Mouse (Mus musculus) hindbrain, embryonic 10.5 days (tissue): Measurements from ENCODE around the gene Cbfb. TPM values are rescaled to one million over a fixed set of nuclear protein-coding genes. Genes with fewer than 3 reads are reported as not detected.
A peak's percentile ranks its signal among the peaks of the same experiment; 100 is the strongest.
"Not testable (repeated sequence)": the region's sequence is repeated elsewhere in the genome, so short reads cannot be mapped to it uniquely, and the experiment has no call there.

Experiments
- DNase-seq: peaks from one replicate; pipeline ENCODE4 v3.0.0-alpha.2; 2017; ENCODE audit warnings: low spot score
- H3K27ac ChIP-seq: fragments of 300-500 bp; sonication (generic); 2 replicates; pipeline ENCODE4 v1.5.1; 2016; ENCODE audit warnings: mild to moderate bottlenecking, moderate library complexity
- H3K27me3 ChIP-seq: fragments of 300-500 bp; sonication (generic); 2 replicates; pipeline ENCODE4 v1.6.1; 2016; ENCODE audit warnings: mild to moderate bottlenecking; ENCODE audit not compliant: poor library complexity, insufficient read depth, severe bottlenecking
- H3K36me3 ChIP-seq: fragments of 300-500 bp; sonication (generic); 2 replicates; pipeline ENCODE4 v1.6.1; 2016; ENCODE audit warnings: mild to moderate bottlenecking, moderate library complexity
- H3K4me1 ChIP-seq: fragments of 300-500 bp; sonication (generic); replicated peaks from 2 replicates; pipeline ENCODE4 v1.6.1; 2016; ENCODE audit warnings: mild to moderate bottlenecking
- H3K4me3 ChIP-seq: fragments of 300-500 bp; sonication (generic); 2 replicates; pipeline ENCODE4 v1.5.1; 2016; ENCODE audit warnings: mild to moderate bottlenecking, moderate library complexity
- H3K9me3 ChIP-seq: fragments of 300-500 bp; sonication (generic); 2 replicates; pipeline ENCODE4 v1.6.1; 2016; ENCODE audit warnings: mild to moderate bottlenecking, moderate library complexity
- WGBS: fragments of 180-500 bp; shearing (Covaris S2); methylation state at CpG from one replicate; pipeline ENCODE4 v1.1.7; 2016; 5-methylcytosine and 5-hydroxymethylcytosine counted together
- polyA plus RNA-seq: library from polyadenylated mRNA; unstranded; fragments of >200 nt; fragmentation: Nextera tagmentation; extraction: Ambion mirVana; gene quantifications from 2 replicates; pipeline ENCODE4 v1.2.1, GENCODE M21; 2016

Cbfb gene
- polyA plus RNA-seq, 1 experiment from 2014 or later: 42.1 TPM

GRCm38 (mm10) chr8:105206766-105207275 lies 36.3 kb downstream of the Cbfb start:
- Histone ChIP-seq H3K4me3 (no peak overlapping the region), H3K4me1 (no peaks in the 10 kb centered on the region), H3K27me3 (no peaks in the 10 kb centered on the region), H3K9me3 (no peaks in the 10 kb centered on the region), H3K36me3 (peaks cover 70% of the 10 kb centered on the region), H3K27ac (no peak overlapping the region)
- DNase-seq: no peak
- whole genome bisulfite sequencing: 88% methylated on average over 7 of the region's 7 CpGs

GRCm38 (mm10) chr8:105207675-105208273 lies 37.3 kb downstream of the Cbfb start:
- Histone ChIP-seq H3K27ac (no peak overlapping the region), H3K4me3 (no peak overlapping the region), H3K36me3 (peaks cover 62% of the 10 kb centered on the region), H3K9me3 (no peaks in the 10 kb centered on the region), H3K4me1 (no peaks in the 10 kb centered on the region), H3K27me3 (no peaks in the 10 kb centered on the region)
- 94% methylated on average over 2 of the region's 2 CpGs for WGBS
- no peak for DNase-seq

GRCm38 (mm10) chr8:105209153-105210110 lies 39.0 kb downstream of the Cbfb start:
- peaks cover 58% of the 10 kb centered on the region for H3K36me3 ChIP-seq
- DNase-seq: no peak
- H3K4me3 ChIP-seq: no peak overlapping the region
- H3K27me3 ChIP-seq: no peaks in the 10 kb centered on the region
- WGBS: 69% methylated on average over 1 of the region's 1 CpGs
- no peak overlapping the region for H3K27ac ChIP-seq
- H3K4me1 ChIP-seq: no peaks in the 10 kb centered on the region
- H3K9me3 ChIP-seq: no peaks in the 10 kb centered on the region

GRCm38 (mm10) chr8:105214104-105214503 lies 43.6 kb downstream of the Cbfb start:
- DNase-seq: no peak
- Histone ChIP-seq H3K4me1 (no peaks in the 10 kb centered on the region), H3K9me3 (no peaks in the 10 kb centered on the region), H3K27me3 (no peaks in the 10 kb centered on the region), H3K27ac (no peak overlapping the region), H3K36me3 (peaks cover 63% of the 10 kb centered on the region), H3K4me3 (no peak overlapping the region)
- 94% methylated on average over 5 of the region's 5 CpGs for WGBS

GRCm38 (mm10) chr8:105217926-105218522 lies 47.5 kb downstream of the Cbfb start:
- WGBS: 82% methylated on average over 5 of the region's 5 CpGs
- Histone ChIP-seq H3K27ac (no peak overlapping the region), H3K4me3 (no peak overlapping the region), H3K9me3 (no peaks in the 10 kb centered on the region), H3K4me1 (no peaks in the 10 kb centered on the region), H3K27me3 (no peaks in the 10 kb centered on the region), H3K36me3 (peaks cover 38% of the 10 kb centered on the region)
- DNase-seq: no peak

GRCm38 (mm10) chr8:105223850-105224249 lies 53.4 kb downstream of the Cbfb start:
- H3K27ac ChIP-seq: no peak overlapping the region
- H3K9me3 ChIP-seq: no peaks in the 10 kb centered on the region
- H3K36me3 ChIP-seq: no peaks in the 10 kb centered on the region
- H3K4me3 ChIP-seq: 0 out of 2 replicates have a peak overlapping the region, but pooled peaks have one; percentile 97
- H3K27me3 ChIP-seq: no peaks in the 10 kb centered on the region
- H3K4me1 ChIP-seq: peaks cover 21% of the 10 kb centered on the region
- WGBS: 84% methylated on average over 7 of the region's 7 CpGs
- DNase-seq: no peak

- 4% methylated on average over 34 of the region's 34 CpGs for WGBS
- no peaks in the 10 kb centered on the region for H3K27me3 ChIP-seq
These were observed 54.2 kb downstream of the Cbfb start, which contains the start of gene D230025D16Rik for GRCm38 (mm10) chr8:105224413-105225271. D230025D16Rik (plus strand) TSS chr8:105225145.

GRCm38 (mm10) chr8:105225272-105225593 lies 54.8 kb downstream of the Cbfb start:
- Histone ChIP-seq H3K9me3 (no peaks in the 10 kb centered on the region), H3K27ac (peak overlapping the region; percentile 91), H3K36me3 (no peaks in the 10 kb centered on the region), H3K4me1 (peaks cover 21% of the 10 kb centered on the region), H3K4me3 (peak overlapping the region; percentile 97), H3K27me3 (no peaks in the 10 kb centered on the region)
- WGBS: 0% methylated on average over 27 of the region's 27 CpGs
- no peak for DNase-seq

More at GRCm38 (mm10) chr8:105224413-105225271, 54.2 kb downstream of the Cbfb start, which contains the start of gene D230025D16Rik:
- H3K4me1 ChIP-seq: peaks cover 21% of the 10 kb centered on the region
- DNase-seq: peak; percentile 98
- H3K9me3 ChIP-seq: no peaks in the 10 kb centered on the region
- H3K36me3 ChIP-seq: no peaks in the 10 kb centered on the region
- H3K4me3 ChIP-seq: peak within 1 kb of the TSS; percentile 97
- H3K27ac ChIP-seq: peak within 1 kb of the TSS; percentile 91

- Histone ChIP-seq H3K27me3 (no peaks in the 10 kb centered on the region), H3K36me3 (no peaks in the 10 kb centered on the region; the same call in 1 of the 2 replicates), H3K4me3 (peak overlapping the region; percentile 97), H3K4me1 (peaks cover 21% of the 10 kb centered on the region), H3K9me3 (no peaks in the 10 kb centered on the region), H3K27ac (peak overlapping the region; percentile 91; the same call in 1 of the 2 replicates)
- WGBS: 33% methylated on average over 6 of the region's 6 CpGs
- no peak for DNase-seq
These were observed 55.4 kb downstream of the Cbfb start for GRCm38 (mm10) chr8:105225917-105226316.

- Histone ChIP-seq H3K4me3 (no peak overlapping the region), H3K9me3 (no peaks in the 10 kb centered on the region), H3K36me3 (peaks cover 31% of the 10 kb centered on the region), H3K27me3 (no peaks in the 10 kb centered on the region), H3K4me1 (no peaks in the 10 kb centered on the region), H3K27ac (no peak overlapping the region)
- no peak for DNase-seq
- 88% methylated on average over 12 of the region's 12 CpGs for WGBS
These were observed 61.2 kb downstream of the Cbfb start for GRCm38 (mm10) chr8:105231503-105232320.

GRCm38 (mm10) chr8:105232321-105232693 lies 61.8 kb downstream of the Cbfb start:
- H3K4me1 ChIP-seq, H3K27me3 ChIP-seq, H3K9me3 ChIP-seq, H3K4me3 ChIP-seq, H3K27ac ChIP-seq, DNase-seq: not testable (repeated sequence)
- H3K36me3 ChIP-seq: peaks cover 33% of the 10 kb centered on the region
- 93% methylated on average over 4 of the region's 4 CpGs for WGBS
